Mouse (Mus musculus) lung, adult 2 months (tissue): Measurements from ENCODE around the gene Pafah1b2.

Experiments used
- CTCF ChIP-seq: fragments of 200-500 bp; IDR thresholded peaks from 2 replicates; pipeline ENCODE4 v1.5.1; 2011; ENCODE audit warnings: mild to moderate bottlenecking, low read length, control low read depth; ENCODE audit not compliant: insufficient read depth
- POLR2A ChIP-seq: fragments of 200-500 bp; IDR thresholded peaks from 2 replicates; pipeline ENCODE4 v1.6.1; 2011; ENCODE audit warnings: low read depth, mild to moderate bottlenecking, control low read depth, low read length, borderline replicate concordance; ENCODE audit errors: extremely low read depth

DNA sequence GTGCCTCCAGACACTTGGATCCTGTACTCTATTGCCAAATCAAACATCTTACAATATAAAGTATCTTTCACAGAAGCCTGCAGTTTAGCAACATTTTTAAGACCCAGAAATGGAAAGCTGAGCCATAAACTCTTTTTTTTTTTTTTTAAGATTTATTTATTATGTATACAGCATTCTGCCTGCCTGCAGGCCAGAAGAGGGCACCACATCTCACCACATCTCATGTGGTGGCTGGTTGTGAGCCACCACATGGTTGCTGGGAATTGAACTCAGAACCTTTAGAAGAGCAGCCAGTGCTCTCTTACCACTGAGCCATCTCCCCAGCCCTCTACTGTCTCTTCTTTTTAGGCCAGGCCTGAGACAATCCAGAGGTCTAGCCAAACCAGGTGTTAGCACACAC is 31.2 kb downstream of the Pafah1b2 start:
- TF ChIP-seq CTCF (0 out of 2 replicates have a peak, but pooled peaks have one; percentile 0), POLR2A (no peak)
